Mouse (Mus musculus): ENCODE measurements around the gene Timmdc1. TPM values are rescaled to one million over a fixed set of nuclear protein-coding genes. Genes with fewer than 3 reads are reported as not detected.
A peak's percentile ranks its signal among the peaks of the same experiment; 100 is the strongest.

Gene Timmdc1
- polyA plus RNA-seq, 1 experiment, result 24.4 TPM

DNA sequence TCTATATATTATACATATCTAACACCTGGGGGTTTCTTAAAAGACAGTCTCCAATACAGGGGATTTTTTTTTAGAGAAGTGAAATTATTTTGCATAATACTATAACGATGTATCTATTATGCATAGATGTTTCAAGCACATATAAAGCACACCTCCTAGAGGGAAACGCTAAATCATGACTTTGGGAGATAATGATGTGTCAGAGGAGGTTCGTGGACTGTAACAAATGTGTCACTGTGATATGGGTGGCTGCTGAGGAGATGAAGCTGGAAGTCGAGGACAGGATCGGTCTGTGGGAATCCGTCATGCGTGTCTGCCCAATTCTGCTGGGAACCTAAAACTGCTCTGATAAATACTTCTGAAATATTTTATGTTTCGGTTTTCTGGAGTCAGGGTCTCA, 60.7 kb downstream of the Timmdc1 start:
- no peak for TF ChIP-seq POLR2A (IDR thresholded peaks at IDR 0.05; ENCODE audit: low read depth, low read length)
- no peak for TF ChIP-seq CTCF (IDR thresholded peaks at IDR 0.05; ENCODE audit: extremely low read depth, insufficient read length, insufficient replicate concordance, low read depth, low read length)
- Histone ChIP-seq H3K27ac (ENCODE audit: insufficient read depth, low read depth, low read length) (no peak overlapping the region), H3K27me3 (ENCODE audit: control insufficient read depth, insufficient read depth, low read length) (no peaks in the 10 kb centered on the region), H3K4me3 (ENCODE audit: low read depth, low read length) (no peak overlapping the region), H3K36me3 (ENCODE audit: control insufficient read depth, insufficient read depth, low read length) (no peaks in the 10 kb centered on the region), H3K4me1 (ENCODE audit: control insufficient read depth, insufficient read depth, insufficient read length, low read length) (peaks cover 3% of the 10 kb centered on the region; the same call in 1 of the 2 replicates)
- WGBS, result 79% methylated on average over 8 of the region's 8 CpGs

DNA sequence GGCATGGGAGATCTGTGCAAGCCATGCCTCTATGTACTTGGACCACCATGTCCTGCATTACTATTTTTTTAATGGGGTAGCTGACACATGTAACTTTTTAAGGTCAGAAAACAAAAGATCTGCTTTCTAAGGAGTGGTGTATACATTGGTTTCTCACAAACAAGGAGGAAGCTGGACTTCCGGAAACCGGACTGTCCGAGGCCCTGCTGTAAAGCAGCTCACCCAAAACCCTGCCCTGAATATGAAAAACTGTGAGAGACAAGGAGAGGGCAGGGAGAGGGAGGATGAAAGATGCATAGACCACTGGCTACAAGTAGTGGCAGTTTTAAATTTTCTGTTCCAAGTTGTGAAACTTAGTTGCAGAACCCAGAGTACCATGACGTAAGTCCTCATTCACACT, 62.5 kb downstream of the Timmdc1 start:
- no peak overlapping the region for H3K4me3 ChIP-seq (ENCODE audit: low read depth, low read length)
- TF ChIP-seq CTCF (IDR thresholded peaks at IDR 0.05; ENCODE audit: extremely low read depth, insufficient read length, insufficient replicate concordance, low read depth, low read length), result no peak
- no peak overlapping the region for H3K27ac ChIP-seq (ENCODE audit: insufficient read depth, low read depth, low read length)
- peaks cover 3% of the 10 kb centered on the region; the same call in 1 of the 2 replicates for H3K4me1 ChIP-seq (ENCODE audit: control insufficient read depth, insufficient read depth, insufficient read length, low read length)
- H3K36me3 ChIP-seq (ENCODE audit: control insufficient read depth, insufficient read depth, low read length), result no peaks in the 10 kb centered on the region
- no peaks in the 10 kb centered on the region for H3K27me3 ChIP-seq (ENCODE audit: control insufficient read depth, insufficient read depth, low read length)
- WGBS, result 89% methylated on average over 4 of the region's 4 CpGs

DNA sequence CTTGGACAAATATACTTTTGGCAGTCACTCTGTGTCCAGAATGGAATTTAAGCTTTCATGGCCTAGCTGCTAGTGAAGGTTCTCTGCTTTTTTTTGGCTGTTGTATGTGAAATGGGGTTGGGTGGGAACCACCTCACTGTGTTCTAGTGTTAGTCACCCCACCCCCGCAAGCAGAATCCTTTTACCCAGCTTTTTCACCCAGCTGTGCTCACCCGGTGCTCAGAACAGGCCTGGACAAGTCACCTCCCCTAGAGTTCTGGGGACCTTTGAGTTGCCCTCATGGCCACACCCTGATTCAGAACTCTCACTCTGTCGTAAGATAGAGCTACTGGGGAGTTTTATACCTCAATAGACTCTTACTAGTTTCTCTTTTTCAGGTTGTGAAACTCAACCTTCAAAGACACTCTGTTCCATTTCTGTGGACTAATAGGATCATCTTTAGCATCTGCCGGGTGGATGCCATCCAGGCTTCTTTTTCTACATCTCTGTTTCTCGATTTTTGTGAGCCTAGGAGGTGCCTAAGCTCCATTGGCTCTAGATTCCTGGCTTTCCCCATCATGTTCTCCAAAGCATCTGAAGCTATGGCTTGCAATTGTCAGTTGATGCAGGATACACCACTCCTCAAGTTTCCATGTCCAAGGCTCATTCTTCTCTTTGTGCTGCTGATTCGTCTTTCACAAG, 63.7 kb downstream of the Timmdc1 start:
- Histone ChIP-seq H3K4me3 (ENCODE audit: low read depth, low read length) (no peak overlapping the region), H3K27me3 (ENCODE audit: control insufficient read depth, insufficient read depth, low read length) (no peaks in the 10 kb centered on the region), H3K27ac (ENCODE audit: insufficient read depth, low read depth, low read length) (no peak overlapping the region; the same call in 1 of the 2 replicates), H3K4me1 (ENCODE audit: control insufficient read depth, insufficient read depth, insufficient read length, low read length) (peaks cover 3% of the 10 kb centered on the region; the same call in 1 of the 2 replicates), H3K36me3 (ENCODE audit: control insufficient read depth, insufficient read depth, low read length) (no peaks in the 10 kb centered on the region)
- WGBS, result 47% methylated on average over 6 of the region's 6 CpGs
- TF ChIP-seq CTCF (IDR thresholded peaks at IDR 0.05; ENCODE audit: extremely low read depth, insufficient read length, insufficient replicate concordance, low read depth, low read length), result no peak
- no peak for TF ChIP-seq POLR2A (IDR thresholded peaks at IDR 0.05; ENCODE audit: low read depth, low read length)

DNA sequence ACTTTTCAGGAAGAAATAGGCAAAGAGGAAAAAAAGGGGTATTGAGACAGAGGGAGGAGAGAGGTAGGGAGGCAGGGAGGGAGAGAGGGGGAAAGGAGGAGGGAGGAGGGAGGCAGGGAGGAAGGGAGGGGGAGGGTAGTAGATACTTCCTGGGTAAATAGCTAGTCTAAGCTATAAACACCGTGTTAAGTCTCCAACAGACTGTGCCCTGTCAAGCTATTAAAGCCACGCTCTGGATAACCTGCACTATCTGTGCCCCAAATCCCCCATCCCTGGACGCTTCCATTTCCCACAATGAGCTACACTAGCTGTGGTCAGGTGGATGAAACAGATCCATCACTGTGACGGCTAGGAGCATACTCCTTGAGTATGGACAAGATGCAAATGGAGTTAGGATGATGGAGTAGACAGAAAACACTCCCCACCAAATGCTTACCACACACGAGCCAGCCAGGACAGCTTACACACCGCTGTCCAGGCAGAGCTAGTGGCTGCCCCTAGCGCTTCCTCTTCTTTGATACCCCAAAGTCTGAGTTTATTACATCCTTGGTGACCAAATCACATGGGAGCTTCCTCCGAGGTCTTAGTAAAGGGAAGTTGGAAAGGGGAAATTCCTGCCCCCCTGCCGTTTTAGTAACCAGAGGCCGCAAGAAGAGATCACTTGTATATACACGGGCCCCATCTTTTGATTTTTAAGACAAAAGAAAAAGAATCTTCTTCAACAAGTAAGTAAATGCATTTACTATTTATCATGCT, 65.5 kb downstream of the Timmdc1 start:
- Histone ChIP-seq H3K27ac (ENCODE audit: insufficient read depth, low read depth, low read length) (peak overlapping the region; percentile 43), H3K27me3 (ENCODE audit: control insufficient read depth, insufficient read depth, low read length) (no peaks in the 10 kb centered on the region), H3K4me1 (ENCODE audit: control insufficient read depth, insufficient read depth, insufficient read length, low read length) (peaks cover 3% of the 10 kb centered on the region; the same call in 1 of the 2 replicates), H3K4me3 (ENCODE audit: low read depth, low read length) (no peak overlapping the region), H3K36me3 (ENCODE audit: control insufficient read depth, insufficient read depth, low read length) (no peaks in the 10 kb centered on the region)
- TF ChIP-seq POLR2A (IDR thresholded peaks at IDR 0.05; ENCODE audit: low read depth, low read length) (no peak), CTCF (IDR thresholded peaks at IDR 0.05; ENCODE audit: extremely low read depth, insufficient read length, insufficient replicate concordance, low read depth, low read length) (no peak)
- WGBS, result 60% methylated on average over 11 of the region's 11 CpGs

DNA sequence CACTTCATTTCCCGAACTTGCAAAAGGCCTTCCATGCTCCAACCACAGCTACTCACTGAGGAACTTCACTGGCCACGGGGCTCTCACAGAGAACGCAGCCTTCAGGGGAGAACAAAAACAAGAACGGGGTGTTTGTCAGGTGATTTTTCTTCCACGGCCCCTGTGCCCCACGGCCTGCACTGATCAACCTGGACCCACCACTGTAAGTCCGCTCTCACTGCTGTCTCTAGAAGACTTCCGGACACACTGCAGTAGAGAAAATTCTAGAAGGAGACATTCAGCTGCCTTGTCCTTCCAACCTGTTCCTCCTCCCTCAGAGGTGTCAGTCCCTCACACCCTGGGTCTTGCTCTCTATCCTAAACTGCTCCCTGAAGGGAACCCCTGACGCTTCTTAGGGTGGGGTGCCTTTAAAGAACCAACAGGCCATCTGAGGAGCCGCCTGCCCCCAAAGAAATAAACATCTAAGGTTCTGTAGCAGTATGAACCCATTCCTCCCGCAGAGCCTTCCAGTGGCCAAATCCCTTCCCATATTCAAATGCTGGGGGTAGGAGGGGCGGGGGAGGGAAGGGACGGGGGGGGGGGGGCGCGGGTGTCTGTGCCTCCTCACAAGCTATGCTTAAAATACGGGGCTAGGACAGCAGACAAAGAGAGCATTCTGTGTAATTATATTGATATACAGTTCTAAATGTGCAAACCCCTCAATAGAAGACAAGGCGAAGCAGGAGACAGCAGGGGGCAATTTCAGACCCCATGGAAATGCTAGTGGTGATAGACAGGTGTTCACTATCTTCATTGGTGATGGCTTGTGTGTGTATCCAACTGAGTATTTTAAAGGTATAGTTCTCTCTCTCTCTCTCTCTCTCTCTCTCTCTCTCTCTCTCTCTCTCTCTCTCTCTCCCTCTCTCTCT, 66.7 kb downstream of the Timmdc1 start, which contains the start of gene Cd80:
Cd80 (plus strand) TSS at position 51 of the 908 bp plus-strand sequence.
- H3K27ac ChIP-seq (ENCODE audit: insufficient read depth, low read depth, low read length), result no peak within 1 kb of the TSS

DNA sequence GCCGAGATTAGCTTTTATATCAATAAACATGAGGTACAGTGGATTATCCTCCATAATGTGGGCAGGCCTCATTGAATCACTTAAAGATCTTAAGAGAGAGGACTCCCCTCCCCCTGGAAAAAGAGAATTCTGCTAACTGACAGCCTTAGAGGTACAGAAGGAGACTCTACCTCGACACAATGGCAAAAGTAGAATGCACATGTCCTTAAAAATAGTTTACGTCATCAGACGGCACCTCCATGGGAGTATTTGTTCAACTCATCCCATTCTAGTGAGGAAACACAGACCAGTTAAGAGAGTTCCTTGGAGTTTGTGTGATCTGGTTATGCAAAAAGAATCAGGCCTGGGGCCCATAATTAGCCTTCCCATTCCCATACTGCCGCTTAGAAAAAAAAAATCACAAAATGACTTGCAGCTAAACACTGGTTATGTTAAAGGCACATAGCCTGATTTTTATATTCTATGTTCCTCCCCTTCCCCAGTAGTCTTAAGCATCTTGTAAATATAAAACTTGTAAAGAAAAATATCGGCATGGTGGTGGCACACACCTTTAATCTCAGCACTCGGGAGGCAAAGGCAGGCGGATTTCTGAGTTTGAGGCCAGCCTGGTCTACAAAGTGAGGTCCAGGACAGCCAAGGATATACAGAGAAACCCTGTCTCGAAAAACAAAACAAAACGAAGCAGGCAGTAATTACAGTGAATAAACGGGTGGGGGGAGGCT, 67.8 kb downstream of the Timmdc1 start:
- Histone ChIP-seq H3K27ac (ENCODE audit: insufficient read depth, low read depth, low read length) (no peak overlapping the region), H3K36me3 (ENCODE audit: control insufficient read depth, insufficient read depth, low read length) (peaks cover 3% of the 10 kb centered on the region; the same call in 1 of the 2 replicates), H3K4me3 (ENCODE audit: low read depth, low read length) (no peak overlapping the region), H3K4me1 (ENCODE audit: control insufficient read depth, insufficient read depth, insufficient read length, low read length) (peaks cover 8% of the 10 kb centered on the region; the same call in 1 of the 2 replicates), H3K27me3 (ENCODE audit: control insufficient read depth, insufficient read depth, low read length) (no peaks in the 10 kb centered on the region)
- no peak for TF ChIP-seq POLR2A (IDR thresholded peaks at IDR 0.05; ENCODE audit: low read depth, low read length)
- TF ChIP-seq CTCF (IDR thresholded peaks at IDR 0.05; ENCODE audit: extremely low read depth, insufficient read length, insufficient replicate concordance, low read depth, low read length), result no peak
- WGBS, result 81% methylated on average over 11 of the region's 11 CpGs

More for the DNA sequence above, 66.7 kb downstream of the Timmdc1 start, which contains the start of gene Cd80:
- Histone ChIP-seq H3K4me1 (ENCODE audit: control insufficient read depth, insufficient read depth, insufficient read length, low read length) (peaks cover 8% of the 10 kb centered on the region; the same call in 1 of the 2 replicates), H3K4me3 (ENCODE audit: low read depth, low read length) (no peak within 1 kb of the TSS), H3K27me3 (ENCODE audit: control insufficient read depth, insufficient read depth, low read length) (no peaks in the 10 kb centered on the region), H3K36me3 (ENCODE audit: control insufficient read depth, insufficient read depth, low read length) (no peaks in the 10 kb centered on the region)
- 78% methylated on average over 17 of the region's 17 CpGs for WGBS
- TF ChIP-seq POLR2A (IDR thresholded peaks at IDR 0.05; ENCODE audit: low read depth, low read length) (no peak), CTCF (IDR thresholded peaks at IDR 0.05; ENCODE audit: extremely low read depth, insufficient read length, insufficient replicate concordance, low read depth, low read length) (no peak)
